Mouse (Mus musculus) forebrain, embryonic 11.5 days (tissue): ENCODE measurements at regions not wholly inside any gene's neighbourhood (a gene's known extent, or its start where the extent isn't known, plus 50 kb on each side); places are given as distances from the start of the nearest gene placed in this dataset.

ENCODE experiments used
- ATAC-seq: fragments of 200-750 bp; cut with Nextera tagmentation; replicated peaks from 2 replicates; pipeline ENCODE4 v1.8.0; 2017; ENCODE audit warnings: moderate TSS enrichment; ENCODE audit not compliant: low FRiP score
- DNase-seq: peaks from one replicate; pipeline ENCODE4 v3.0.0-alpha.2; 2017; ENCODE audit warnings: low spot score
- H3K27ac ChIP-seq: fragments of 300-500 bp; sonication (generic); 2 replicates; pipeline ENCODE4 v1.5.1; 2014; ENCODE audit warnings: low read depth, low read length
- H3K27me3 ChIP-seq: fragments of 300-500 bp; sonication (generic); 2 replicates; pipeline ENCODE4 v1.6.1; 2014; ENCODE audit warnings: mild to moderate bottlenecking, low read length, mixed read lengths; ENCODE audit not compliant: control insufficient read depth, insufficient read depth
- H3K36me3 ChIP-seq: fragments of 300-500 bp; sonication (generic); 2 replicates; pipeline ENCODE4 v1.6.1; 2014; ENCODE audit warnings: mild to moderate bottlenecking, low read length, moderate library complexity, mixed read lengths; ENCODE audit not compliant: control insufficient read depth, insufficient read depth
- H3K4me1 ChIP-seq: fragments of 300-500 bp; sonication (generic); replicated peaks from 2 replicates; pipeline ENCODE4 v1.6.1; 2014; ENCODE audit warnings: low read length, mixed read lengths; ENCODE audit not compliant: control insufficient read depth, insufficient read depth
- H3K4me2 ChIP-seq: fragments of 300-500 bp; sonication (generic); 2 replicates; pipeline ENCODE4 v1.6.1; 2014; ENCODE audit warnings: low read depth, mild to moderate bottlenecking, low read length, moderate library complexity, mixed read lengths; ENCODE audit not compliant: severe bottlenecking
- H3K4me3 ChIP-seq: fragments of 300-500 bp; sonication (generic); 2 replicates; pipeline ENCODE4 v1.5.1; 2014; ENCODE audit warnings: low read depth, low read length
- H3K9ac ChIP-seq: fragments of 300-500 bp; sonication (generic); 2 replicates; pipeline ENCODE4 v1.6.1; 2014; ENCODE audit warnings: low read length
- H3K9me3 ChIP-seq: fragments of 300-500 bp; sonication (generic); 2 replicates; pipeline ENCODE4 v1.6.1; 2016; ENCODE audit warnings: low read length, mixed read lengths; ENCODE audit not compliant: control insufficient read depth
- WGBS: fragments of 180-500 bp; shearing (Covaris S2); extraction: QIAGEN DNeasy Blood & Tissue Kit; methylation state at CpG from one replicate; pipeline ENCODE4 v1.1.7; 2014; 5-methylcytosine and 5-hydroxymethylcytosine counted together

DNA sequence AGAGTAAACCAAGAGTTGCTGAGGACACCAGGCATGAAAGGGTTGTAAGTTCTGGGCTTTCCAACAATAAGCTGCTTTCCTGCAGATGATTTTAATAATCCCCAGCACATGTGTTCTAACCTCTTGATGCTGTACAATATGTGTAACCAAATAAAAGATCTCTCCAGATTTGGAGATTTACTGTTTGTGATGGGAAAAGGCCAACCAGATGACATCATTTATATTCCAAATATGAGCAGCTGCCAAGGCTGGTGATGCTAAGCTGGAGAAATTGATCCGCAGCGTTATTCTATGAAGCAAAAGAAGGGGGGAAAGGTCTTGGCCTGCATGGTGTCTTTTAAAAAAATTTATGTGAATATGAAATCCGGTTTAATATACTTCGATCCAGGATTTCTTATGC is 160.1 kb upstream of the Gm12728 start:
- Histone ChIP-seq H3K27ac (no peak overlapping the region), H3K4me3 (no peak overlapping the region), H3K27me3 (no peaks in the 10 kb centered on the region), H3K9me3 (no peaks in the 10 kb centered on the region), H3K9ac (no peak overlapping the region), H3K4me2 (no peak overlapping the region), H3K4me1 (no peaks in the 10 kb centered on the region), H3K36me3 (no peaks in the 10 kb centered on the region)
- 90% methylated on average over 4 of the region's 4 CpGs for WGBS
- DNase-seq = no peak
- no peak for ATAC-seq

DNA sequence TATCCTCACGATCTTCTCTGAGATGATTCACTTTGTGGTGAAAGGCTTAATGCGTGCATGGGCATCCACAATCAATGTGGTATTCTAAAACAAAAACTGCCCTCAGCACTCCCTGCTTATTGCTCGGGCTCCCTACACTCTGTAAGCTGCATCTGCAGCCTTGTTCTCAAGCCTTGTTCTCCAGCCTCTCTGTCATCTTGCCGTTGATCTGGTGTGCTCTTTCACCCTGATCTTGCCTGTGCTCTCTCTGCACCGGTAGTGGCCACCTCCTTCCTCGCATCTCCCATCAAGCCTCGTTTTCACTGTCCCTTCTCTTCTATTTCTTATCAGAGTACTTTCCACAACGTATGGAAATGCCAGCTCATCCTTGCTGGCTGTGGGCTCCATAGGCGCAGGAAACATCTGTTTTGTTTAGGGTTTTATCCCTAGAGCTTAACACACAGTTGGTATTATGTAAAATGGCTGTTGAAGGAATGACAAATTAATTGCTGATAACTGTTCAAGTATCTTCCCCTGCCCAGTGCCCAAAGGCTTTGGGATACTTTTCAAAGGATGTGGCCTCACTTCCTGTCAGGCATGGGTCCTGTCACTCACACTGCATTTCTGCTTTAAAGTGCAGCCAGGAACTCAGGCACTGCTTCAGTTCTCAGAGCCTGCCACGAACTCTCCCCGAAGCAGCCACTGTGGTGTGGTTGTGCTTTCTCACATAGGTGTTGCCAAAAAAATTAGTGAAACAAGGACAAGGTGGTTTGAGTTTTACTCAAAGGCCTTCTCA is 158.9 kb upstream of the Gm12728 start:
- H3K4me3 ChIP-seq = no peak overlapping the region
- H3K4me1 ChIP-seq = no peaks in the 10 kb centered on the region
- ATAC-seq = no peak
- no peak overlapping the region for H3K9ac ChIP-seq
- no peak overlapping the region for H3K4me2 ChIP-seq
- DNase-seq = no peak
- no peaks in the 10 kb centered on the region for H3K9me3 ChIP-seq
- WGBS = 85% methylated on average over 11 of the region's 11 CpGs
- H3K36me3 ChIP-seq = no peaks in the 10 kb centered on the region
- H3K27me3 ChIP-seq = no peaks in the 10 kb centered on the region
- no peak overlapping the region for H3K27ac ChIP-seq

DNA sequence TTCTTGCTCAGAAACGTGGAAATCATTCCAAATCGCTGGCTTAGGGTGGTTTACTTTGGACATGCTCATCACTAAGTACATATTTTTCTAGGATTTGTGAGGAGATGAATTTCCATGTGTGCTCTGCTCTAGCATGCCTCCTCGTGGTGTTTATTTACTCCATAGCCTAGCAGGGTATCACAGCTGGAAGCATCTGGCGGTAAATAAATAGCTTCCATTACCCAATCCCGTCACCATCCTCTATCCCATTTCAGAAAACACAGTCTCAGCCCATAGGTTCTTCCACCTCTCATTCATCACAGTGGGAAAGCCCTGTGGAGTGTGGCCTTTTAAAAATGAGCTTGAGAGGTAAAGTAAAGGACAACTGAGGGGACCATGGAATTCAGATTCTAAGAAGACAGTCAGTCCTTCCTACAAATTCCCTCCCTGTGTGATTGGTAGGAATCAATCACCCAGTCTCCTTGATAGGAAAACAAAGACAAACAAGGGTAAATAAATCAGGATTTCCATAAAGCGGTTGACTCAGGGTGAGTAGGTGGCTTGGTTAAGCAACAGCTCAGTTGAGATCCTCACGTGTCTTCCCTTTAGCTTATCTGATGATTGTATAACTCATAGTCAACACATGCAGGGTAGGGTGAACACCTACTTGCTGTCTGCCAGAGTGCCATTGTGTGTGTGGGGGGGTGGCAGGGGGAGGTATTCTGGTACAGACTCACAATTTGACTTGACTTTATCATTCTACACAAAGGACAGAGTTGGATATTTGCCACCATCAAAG is 156.9 kb upstream of the Gm12728 start:
- Histone ChIP-seq H3K36me3 (no peaks in the 10 kb centered on the region), H3K4me1 (no peaks in the 10 kb centered on the region), H3K9me3 (no peaks in the 10 kb centered on the region), H3K9ac (no peak overlapping the region), H3K27me3 (no peaks in the 10 kb centered on the region), H3K4me3 (no peak overlapping the region), H3K4me2 (no peak overlapping the region), H3K27ac (no peak overlapping the region)
- no peak for DNase-seq
- ATAC-seq = no peak
- WGBS = 85% methylated on average over 7 of the region's 7 CpGs

DNA sequence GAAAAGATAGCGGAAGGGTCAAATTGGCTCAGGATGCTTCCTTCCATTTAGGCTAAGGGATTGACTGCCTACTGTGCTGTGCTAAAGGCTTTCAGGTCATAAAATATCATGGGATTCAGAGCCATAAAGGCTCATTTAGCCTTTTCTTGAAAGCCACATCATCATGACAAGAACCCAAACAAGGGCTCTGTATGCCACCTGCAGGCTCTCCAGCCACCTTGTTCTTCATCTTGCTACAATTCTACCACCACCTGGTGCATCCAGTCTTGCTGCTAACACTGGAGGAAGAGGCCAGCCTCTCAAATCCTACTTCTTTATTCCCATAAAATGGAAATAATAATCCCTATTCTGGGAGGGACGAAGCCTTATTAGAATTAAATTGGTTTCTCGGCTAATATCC is 155.9 kb upstream of the Gm12728 start:
- Histone ChIP-seq H3K4me2 (no peak overlapping the region), H3K9ac (no peak overlapping the region), H3K4me3 (no peak overlapping the region), H3K27me3 (no peaks in the 10 kb centered on the region), H3K4me1 (no peaks in the 10 kb centered on the region), H3K36me3 (no peaks in the 10 kb centered on the region), H3K9me3 (no peaks in the 10 kb centered on the region), H3K27ac (no peak overlapping the region)
- DNase-seq = no peak
- ATAC-seq = no peak
- WGBS = 93% methylated on average over 3 of the region's 3 CpGs

DNA sequence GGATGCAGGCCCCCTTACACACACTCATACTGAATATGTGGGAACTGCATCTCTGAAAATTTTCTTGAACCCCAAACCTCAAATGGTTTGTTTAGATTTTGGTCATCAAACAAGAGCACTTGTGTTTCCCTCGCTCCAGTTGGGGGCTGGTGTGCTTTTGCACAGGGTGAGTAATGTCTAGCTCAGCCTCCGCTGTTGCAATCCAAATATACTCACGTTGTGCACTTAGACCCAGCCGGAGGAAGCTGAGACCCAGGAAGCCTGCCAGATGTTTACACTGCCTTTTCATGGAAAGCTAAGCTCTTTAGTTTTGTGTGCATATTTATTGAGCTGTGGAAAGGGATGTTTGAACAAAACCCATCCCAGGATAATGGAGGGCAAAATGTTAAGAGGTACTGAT is 148.9 kb upstream of the Gm12728 start:
- DNase-seq (no peak), ATAC-seq (no peak)
- Histone ChIP-seq H3K27ac (no peak overlapping the region), H3K9me3 (no peaks in the 10 kb centered on the region), H3K27me3 (no peaks in the 10 kb centered on the region), H3K9ac (no peak overlapping the region), H3K4me2 (no peak overlapping the region), H3K4me1 (no peaks in the 10 kb centered on the region), H3K36me3 (no peaks in the 10 kb centered on the region), H3K4me3 (no peak overlapping the region)
- WGBS = 69% methylated on average over 4 of the region's 4 CpGs

DNA sequence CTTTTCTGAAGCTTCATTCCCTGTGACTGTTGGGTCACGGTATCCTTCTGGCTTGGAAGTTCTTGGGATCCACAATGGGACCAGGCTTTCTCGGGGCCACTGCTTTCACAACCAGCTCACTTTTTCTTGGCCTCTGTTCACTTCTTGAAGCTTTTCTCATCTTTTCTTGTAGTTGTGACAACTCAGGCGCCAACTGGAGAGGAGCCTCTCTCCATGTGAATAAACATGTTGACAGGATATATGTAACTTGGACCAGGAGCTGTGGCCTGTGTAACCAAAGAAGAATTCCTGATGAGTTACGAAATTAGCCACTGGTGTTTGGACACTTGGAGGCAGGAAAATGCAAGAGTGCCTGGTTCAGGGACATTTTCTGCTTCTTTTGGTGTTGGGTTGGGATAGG is 148.1 kb upstream of the Gm12728 start:
- 97% methylated on average over 4 of the region's 4 CpGs for WGBS
- no peak overlapping the region for H3K27ac ChIP-seq
- no peak overlapping the region for H3K4me3 ChIP-seq
- DNase-seq (no peak), ATAC-seq (no peak)
- H3K36me3 ChIP-seq = no peaks in the 10 kb centered on the region
- H3K9me3 ChIP-seq = no peaks in the 10 kb centered on the region
- no peak overlapping the region for H3K4me2 ChIP-seq
- no peaks in the 10 kb centered on the region for H3K4me1 ChIP-seq
- no peaks in the 10 kb centered on the region for H3K27me3 ChIP-seq
- no peak overlapping the region for H3K9ac ChIP-seq

DNA sequence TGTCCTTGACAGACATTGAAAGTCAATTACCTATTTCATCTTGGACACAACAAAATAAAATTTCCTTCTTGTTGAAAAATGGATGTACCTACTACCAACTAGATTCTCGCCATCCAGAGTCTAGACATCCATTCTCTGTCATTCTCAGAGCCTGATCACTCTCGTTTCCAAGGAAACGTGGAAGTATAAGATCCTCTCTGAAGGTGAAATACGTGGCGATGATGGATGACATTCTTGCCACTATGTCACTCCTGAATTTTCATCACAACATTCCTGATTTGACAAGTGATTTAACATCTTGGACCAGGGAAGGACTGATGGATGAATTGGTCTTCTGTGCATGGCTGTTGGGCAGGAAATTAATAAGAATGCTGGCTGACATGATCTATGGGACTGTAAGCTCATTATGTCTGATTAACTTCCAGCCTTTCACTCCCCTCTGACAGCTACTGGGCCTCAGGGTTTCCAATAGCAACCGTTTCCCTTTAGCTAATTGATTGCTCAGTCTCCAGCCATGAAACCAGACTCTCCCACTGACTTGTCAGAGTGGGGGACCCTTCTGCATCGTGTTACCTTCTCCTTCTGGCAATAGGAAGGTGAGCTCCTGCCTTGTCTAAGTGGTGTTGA is 140.7 kb upstream of the Gm12728 start:
- Histone ChIP-seq H3K4me1 (no peaks in the 10 kb centered on the region), H3K4me2 (no peak overlapping the region), H3K4me3 (no peak overlapping the region), H3K27me3 (no peaks in the 10 kb centered on the region), H3K27ac (no peak overlapping the region), H3K36me3 (no peaks in the 10 kb centered on the region), H3K9me3 (no peaks in the 10 kb centered on the region), H3K9ac (no peak overlapping the region)
- ATAC-seq (peak; percentile 46; the same call in 1 of the 2 replicates), DNase-seq (peak; percentile 53)
- 50% methylated on average over 7 of the region's 7 CpGs for WGBS

DNA sequence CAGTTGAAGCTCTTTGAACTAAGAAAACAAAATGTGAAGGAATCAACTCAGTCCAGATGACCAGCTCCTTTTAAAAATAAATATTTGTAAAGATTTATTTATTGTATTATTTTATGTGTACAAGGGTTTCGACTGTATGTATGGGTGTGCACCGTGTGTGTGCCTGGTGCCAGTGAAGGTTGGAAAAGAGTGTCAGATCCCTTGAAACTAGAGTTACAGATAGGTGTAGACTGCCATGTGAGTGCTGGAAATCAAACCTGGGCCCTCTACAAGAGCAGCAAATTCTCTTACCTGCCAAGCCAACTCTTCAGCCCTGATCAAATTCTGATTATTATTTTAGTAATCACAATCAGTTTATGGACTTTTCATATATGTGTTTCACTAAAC is 140.2 kb upstream of the Gm12728 start:
- no peak overlapping the region for H3K4me2 ChIP-seq
- 81% methylated on average over 2 of the region's 2 CpGs for WGBS
- no peak for ATAC-seq
- no peak overlapping the region for H3K4me3 ChIP-seq
- no peaks in the 10 kb centered on the region for H3K36me3 ChIP-seq
- no peaks in the 10 kb centered on the region for H3K27me3 ChIP-seq
- no peak for DNase-seq
- no peaks in the 10 kb centered on the region for H3K9me3 ChIP-seq
- no peak overlapping the region for H3K27ac ChIP-seq
- no peaks in the 10 kb centered on the region for H3K4me1 ChIP-seq
- H3K9ac ChIP-seq = no peak overlapping the region
